Mouse (Mus musculus) G1E (cell line): ENCODE results near the gene Ephb1. TPM values are rescaled to one million over a fixed set of nuclear protein-coding genes. Genes with fewer than 3 reads are reported as not detected.

Source experiments
- ATAC-seq: 2 replicates; pipeline ENCODE4 v1.8.0; 2016; ENCODE audit warnings: mild to moderate bottlenecking; ENCODE audit not compliant: insufficient number of reproducible peaks, poor library complexity, low FRiP score, severe bottlenecking; ENCODE audit errors: extremely low read depth
- DNase-seq: peaks from one replicate; pipeline ENCODE4 v3.0.0; 2012; ENCODE audit warnings: low spot score
- H3K27me3 ChIP-seq: 2 replicates; pipeline ENCODE4 v1.6.1; 2012; ENCODE audit warnings: mild to moderate bottlenecking, low read length, inconsistent platforms; ENCODE audit not compliant: insufficient read depth
- H3K36me3 ChIP-seq: replicated peaks from 2 replicates; pipeline ENCODE3; 2012; ENCODE audit warnings: mild to moderate bottlenecking, inconsistent platforms
- H3K4me1 ChIP-seq: 2 replicates; pipeline ENCODE4 v1.6.1; 2012; ENCODE audit warnings: low read depth, low read length, inconsistent platforms, mixed read lengths; ENCODE audit not compliant: insufficient read depth
- H3K4me3 ChIP-seq: 2 replicates; pipeline ENCODE4 v1.5.1; 2012; ENCODE audit warnings: low read depth, mild to moderate bottlenecking, inconsistent platforms, low read length, moderate library complexity, mixed read lengths
- H3K9me3 ChIP-seq: replicated peaks from 2 replicates; pipeline ENCODE4 v1.6.1; 2012; ENCODE audit warnings: inconsistent platforms
- CTCF ChIP-seq: IDR thresholded peaks from 2 replicates; pipeline ENCODE4 v1.5.1; 2012; ENCODE audit warnings: low read depth, low read length, inconsistent platforms, mixed read lengths
- GATA1 ChIP-seq: IDR thresholded peaks from 2 replicates; pipeline ENCODE4 v1.6.1; 2012; ENCODE audit warnings: borderline replicate concordance, low read length, inconsistent platforms, mixed read lengths
- GATA2 ChIP-seq: IDR thresholded peaks from 2 replicates; pipeline ENCODE4 v1.6.1; 2012; ENCODE audit warnings: low read depth, low read length, inconsistent platforms, borderline replicate concordance
- POLR2AphosphoS5 ChIP-seq: IDR thresholded peaks from 2 replicates; pipeline ENCODE4 v1.6.1; 2012; ENCODE audit warnings: low read depth, low read length, inconsistent platforms; ENCODE audit not compliant: insufficient replicate concordance
- TAL1 ChIP-seq: conservative IDR thresholded peaks from 2 replicates; pipeline ENCODE4 v1.6.1; 2012; ENCODE audit warnings: low read depth, low read length, inconsistent platforms, mixed read lengths
- polyA plus RNA-seq: library from polyadenylated mRNA; stranded (reverse); fragments of >175 nt; gene quantifications from 2 replicates; pipeline ENCODE4 v1.2.3, GENCODE M21; 2012
- total RNA-seq, 2 experiments: library from RNA; stranded (forward) in 1 of 2; stranded (reverse) in 1 of 2; fragments of 200-1000 nt in 1 of 2; fragments of >200 nt in 1 of 2; fragmentation: Nextera tagmentation in 1 of 2; gene quantifications; 2 replicates each; pipeline ENCODE4 v1.2.3; 2014 to 2017

Gene Ephb1
- total and polyA plus RNA-seq, 3 experiments = 0.05 TPM; not detected in 2

- TF ChIP-seq POLR2AphosphoS5 = no peak
- no peak for TF ChIP-seq GATA2
- no peak for TF ChIP-seq TAL1
- no peaks in the 10 kb centered on the region for H3K4me1 ChIP-seq
- no peaks in the 10 kb centered on the region for H3K36me3 ChIP-seq
- no peaks in the 10 kb centered on the region for H3K27me3 ChIP-seq
- peaks cover 65% of the 10 kb centered on the region for H3K9me3 ChIP-seq
- DNase-seq (no peak), ATAC-seq (no peak)
- no peak overlapping the region for H3K4me3 ChIP-seq
Observed at GRCm38 (mm10) chr9:102263760-102264159, 90.7 kb downstream of the Ephb1 start.

- no peaks in the 10 kb centered on the region for H3K36me3 ChIP-seq
- no peaks in the 10 kb centered on the region for H3K4me1 ChIP-seq
- peaks cover 59% of the 10 kb centered on the region for H3K9me3 ChIP-seq
- no peak for ATAC-seq
- H3K4me3 ChIP-seq = no peak overlapping the region
- TF ChIP-seq POLR2AphosphoS5 = no peak
- TF ChIP-seq CTCF = no peak
- no peak for TF ChIP-seq TAL1
- no peak for TF ChIP-seq GATA2
- no peak for TF ChIP-seq GATA1
- DNase-seq = no peak
- H3K27me3 ChIP-seq = no peaks in the 10 kb centered on the region
Observed at GRCm38 (mm10) chr9:102262100-102262501, 92.4 kb downstream of the Ephb1 start.

GRCm38 (mm10) chr9:102261511-102261910 lies 93.0 kb downstream of the Ephb1 start:
- DNase-seq (no peak), ATAC-seq (no peak)
- no peak overlapping the region for H3K4me3 ChIP-seq
- H3K27me3 ChIP-seq = no peaks in the 10 kb centered on the region
- no peaks in the 10 kb centered on the region for H3K36me3 ChIP-seq
- H3K4me1 ChIP-seq = no peaks in the 10 kb centered on the region
- peaks cover 65% of the 10 kb centered on the region for H3K9me3 ChIP-seq
- TF ChIP-seq GATA1 = no peak
- no peak for TF ChIP-seq GATA2
- no peak for TF ChIP-seq CTCF
- TF ChIP-seq TAL1 = no peak
- TF ChIP-seq POLR2AphosphoS5 = no peak

- H3K9me3 ChIP-seq = peaks cover 80% of the 10 kb centered on the region
- H3K27me3 ChIP-seq = no peaks in the 10 kb centered on the region
- H3K4me1 ChIP-seq = no peaks in the 10 kb centered on the region
- no peak overlapping the region for H3K4me3 ChIP-seq
- no peaks in the 10 kb centered on the region for H3K36me3 ChIP-seq
- DNase-seq (no peak), ATAC-seq (no peak)
- no peak for TF ChIP-seq GATA1
- no peak for TF ChIP-seq CTCF
- TF ChIP-seq TAL1 = no peak
Observed at GRCm38 (mm10) chr9:102256407-102256806, 98.1 kb downstream of the Ephb1 start.

GRCm38 (mm10) chr9:102255803-102256202 lies 98.7 kb downstream of the Ephb1 start:
- H3K36me3 ChIP-seq = no peaks in the 10 kb centered on the region
- H3K4me3 ChIP-seq = no peak overlapping the region
- TF ChIP-seq POLR2AphosphoS5 (no peak), CTCF (no peak), GATA2 (no peak), TAL1 (no peak)
- DNase-seq (no peak), ATAC-seq (no peak)
- no peaks in the 10 kb centered on the region for H3K27me3 ChIP-seq
- H3K9me3 ChIP-seq = peaks cover 77% of the 10 kb centered on the region
- no peaks in the 10 kb centered on the region for H3K4me1 ChIP-seq

GRCm38 (mm10) chr9:102249124-102249816 lies 105.2 kb downstream of the Ephb1 start:
- Histone ChIP-seq H3K27me3 (no peaks in the 10 kb centered on the region), H3K9me3 (peaks cover 82% of the 10 kb centered on the region), H3K36me3 (no peaks in the 10 kb centered on the region), H3K4me3 (no peak overlapping the region), H3K4me1 (no peaks in the 10 kb centered on the region)
- DNase-seq (no peak), ATAC-seq (no peak)
- TF ChIP-seq TAL1 = no peak
- TF ChIP-seq CTCF = no peak
- TF ChIP-seq GATA2 = no peak
- no peak for TF ChIP-seq GATA1
- TF ChIP-seq POLR2AphosphoS5 = no peak

GRCm38 (mm10) chr9:102245551-102245950 lies 108.9 kb downstream of the Ephb1 start:
- TF ChIP-seq GATA1 (no peak), TAL1 (no peak)
- peaks cover 91% of the 10 kb centered on the region for H3K9me3 ChIP-seq
- no peak overlapping the region for H3K4me3 ChIP-seq

More at GRCm38 (mm10) chr9:102245551-102245950, 108.9 kb downstream of the Ephb1 start:
- ATAC-seq = no peak
- Histone ChIP-seq H3K27me3 (no peaks in the 10 kb centered on the region), H3K36me3 (no peaks in the 10 kb centered on the region), H3K4me1 (no peaks in the 10 kb centered on the region)
- no peak for DNase-seq
